Mouse (Mus musculus): ENCODE measurements around the gene Oaz2. TPM values are rescaled to one million over a fixed set of nuclear protein-coding genes. Genes with fewer than 3 reads are reported as not detected.
A peak's percentile ranks its signal among the peaks of the same experiment; 100 is the strongest.

Oaz2 gene
- polyA plus RNA-seq, 1 experiment from 2014 or later, result 261 TPM

GRCm38 (mm10) chr9:65630631-65631353, 37.0 kb upstream of the Oaz2 start:
- Histone ChIP-seq H3K4me1 (ENCODE audit: control insufficient read depth, insufficient read depth, low read length) (peaks cover 16% of the 10 kb centered on the region; the same call in 1 of the 2 replicates), H3K4me3 (ENCODE audit: low read depth, low read length) (peak overlapping the region; percentile 70), H3K27me3 (ENCODE audit: control insufficient read depth, insufficient read depth, low read length) (peaks cover 7% of the 10 kb centered on the region; the same call in 1 of the 2 replicates), H3K36me3 (ENCODE audit: control insufficient read depth, insufficient read depth, low read length) (no peaks in the 10 kb centered on the region), H3K9me3 (ENCODE audit: control insufficient read depth, low read length) (no peaks in the 10 kb centered on the region), H3K27ac (replicated peaks; ENCODE audit: low read depth, low read length) (0 out of 2 replicates have a peak overlapping the region, but pooled peaks have one; percentile 22), H3K9ac (ENCODE audit: low read length) (peak overlapping the region; percentile 83), H3K4me2 (ENCODE audit: low read depth, severe bottlenecking) (peak overlapping the region; percentile 96)
- peak; percentile 70 for DNase-seq (ENCODE audit: low spot score)
- WGBS, result under 1% methylated on average over 58 of the region's 78 CpGs
- ATAC-seq (ENCODE audit: insufficient number of reproducible peaks, low FRiP score, low TSS enrichment, low read depth), result peak; percentile 70

DNA sequence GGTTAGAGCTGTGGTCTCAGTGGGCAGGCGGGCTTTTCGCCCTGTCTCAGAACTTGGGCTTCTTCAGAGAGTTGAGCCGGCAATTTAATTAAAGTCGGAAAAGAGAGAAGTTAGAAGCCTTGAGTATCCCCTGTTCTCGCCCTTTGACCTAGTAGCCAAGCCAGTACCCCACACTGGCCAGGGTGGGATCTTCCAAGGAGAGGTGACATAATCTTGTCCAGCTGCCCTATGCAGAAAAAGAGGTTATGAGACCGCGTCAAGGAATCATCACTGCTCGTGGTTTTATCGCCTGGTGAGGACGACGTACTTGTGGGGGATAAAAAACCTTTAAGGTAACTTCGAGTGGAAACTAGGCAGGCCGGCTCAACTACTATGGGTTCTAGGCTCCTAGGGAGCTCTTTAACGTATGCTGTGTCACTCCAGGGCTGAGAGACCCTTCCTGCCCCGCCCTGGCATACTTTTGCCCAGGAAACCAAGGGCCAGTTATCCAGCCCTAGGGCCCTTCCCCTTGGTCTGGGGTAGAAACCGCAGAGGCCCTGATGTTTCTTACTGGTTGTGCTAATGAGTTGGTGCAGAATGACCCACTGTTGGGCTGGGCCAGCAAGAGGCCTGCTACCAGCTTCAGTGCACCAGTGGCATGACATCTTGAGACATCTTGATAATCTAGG, 36.3 kb upstream of the Oaz2 start:
- DNase-seq (ENCODE audit: low spot score) (peak; percentile 24), ATAC-seq (ENCODE audit: insufficient number of reproducible peaks, low FRiP score, low TSS enrichment, low read depth) (no peak)
- Histone ChIP-seq H3K27me3 (ENCODE audit: control insufficient read depth, insufficient read depth, low read length) (peaks cover 7% of the 10 kb centered on the region; the same call in 1 of the 2 replicates), H3K4me3 (ENCODE audit: low read depth, low read length) (peak overlapping the region; percentile 70), H3K4me2 (ENCODE audit: low read depth, severe bottlenecking) (peak overlapping the region; percentile 96), H3K9me3 (ENCODE audit: control insufficient read depth, low read length) (no peaks in the 10 kb centered on the region), H3K4me1 (ENCODE audit: control insufficient read depth, insufficient read depth, low read length) (peaks cover 16% of the 10 kb centered on the region; the same call in 1 of the 2 replicates), H3K36me3 (ENCODE audit: control insufficient read depth, insufficient read depth, low read length) (no peaks in the 10 kb centered on the region), H3K9ac (ENCODE audit: low read length) (peak overlapping the region; percentile 83), H3K27ac (replicated peaks; ENCODE audit: low read depth, low read length) (no peak overlapping the region)
- 10% methylated on average over 16 of the region's 16 CpGs for WGBS

- Histone ChIP-seq H3K9ac (ENCODE audit: low read length) (no peak overlapping the region), H3K36me3 (ENCODE audit: control insufficient read depth, insufficient read depth, low read length) (no peaks in the 10 kb centered on the region), H3K4me3 (ENCODE audit: low read depth, low read length) (no peak overlapping the region), H3K4me1 (ENCODE audit: control insufficient read depth, insufficient read depth, low read length) (peaks cover 23% of the 10 kb centered on the region), H3K27ac (replicated peaks; ENCODE audit: low read depth, low read length) (no peak overlapping the region), H3K27me3 (ENCODE audit: control insufficient read depth, insufficient read depth, low read length) (no peaks in the 10 kb centered on the region), H3K4me2 (ENCODE audit: low read depth, severe bottlenecking) (no peak overlapping the region), H3K9me3 (ENCODE audit: control insufficient read depth, low read length) (no peaks in the 10 kb centered on the region)
- ATAC-seq (ENCODE audit: insufficient number of reproducible peaks, low FRiP score, low TSS enrichment, low read depth) (no peak), DNase-seq (ENCODE audit: low spot score) (no peak)
- 82% methylated on average over 1 of the region's 1 CpGs for WGBS
These were observed 32.0 kb upstream of the Oaz2 start for GRCm38 (mm10) chr9:65635766-65636165.

DNA sequence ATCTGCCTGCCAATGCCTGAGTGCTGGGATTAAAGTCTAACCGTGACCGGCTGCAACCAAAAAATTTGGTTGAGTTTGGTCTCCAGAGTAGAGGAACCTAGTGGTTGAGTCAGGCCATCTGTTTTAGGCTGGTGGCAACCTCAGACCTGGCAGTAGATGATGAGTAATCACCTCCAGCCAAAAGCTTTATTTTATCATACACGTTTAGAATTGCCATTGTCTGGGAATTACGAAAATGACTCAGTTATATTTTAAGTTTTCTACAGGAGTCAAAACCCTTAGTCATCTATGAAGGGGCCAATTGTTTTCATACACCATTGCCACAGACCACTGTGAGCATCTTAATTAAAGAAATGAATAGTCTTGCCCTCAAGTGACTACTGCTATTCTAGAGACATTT, 30.9 kb upstream of the Oaz2 start:
- Histone ChIP-seq H3K36me3 (ENCODE audit: control insufficient read depth, insufficient read depth, low read length) (no peaks in the 10 kb centered on the region), H3K9me3 (ENCODE audit: control insufficient read depth, low read length) (no peaks in the 10 kb centered on the region), H3K9ac (ENCODE audit: low read length) (no peak overlapping the region), H3K4me2 (ENCODE audit: low read depth, severe bottlenecking) (no peak overlapping the region), H3K4me3 (ENCODE audit: low read depth, low read length) (no peak overlapping the region), H3K27ac (replicated peaks; ENCODE audit: low read depth, low read length) (no peak overlapping the region), H3K4me1 (ENCODE audit: control insufficient read depth, insufficient read depth, low read length) (peaks cover 23% of the 10 kb centered on the region), H3K27me3 (ENCODE audit: control insufficient read depth, insufficient read depth, low read length) (no peaks in the 10 kb centered on the region)
- no peak for DNase-seq (ENCODE audit: low spot score)
- no peak for ATAC-seq (ENCODE audit: insufficient number of reproducible peaks, low FRiP score, low TSS enrichment, low read depth)
- WGBS, result 92% methylated on average over 4 of the region's 4 CpGs

DNA sequence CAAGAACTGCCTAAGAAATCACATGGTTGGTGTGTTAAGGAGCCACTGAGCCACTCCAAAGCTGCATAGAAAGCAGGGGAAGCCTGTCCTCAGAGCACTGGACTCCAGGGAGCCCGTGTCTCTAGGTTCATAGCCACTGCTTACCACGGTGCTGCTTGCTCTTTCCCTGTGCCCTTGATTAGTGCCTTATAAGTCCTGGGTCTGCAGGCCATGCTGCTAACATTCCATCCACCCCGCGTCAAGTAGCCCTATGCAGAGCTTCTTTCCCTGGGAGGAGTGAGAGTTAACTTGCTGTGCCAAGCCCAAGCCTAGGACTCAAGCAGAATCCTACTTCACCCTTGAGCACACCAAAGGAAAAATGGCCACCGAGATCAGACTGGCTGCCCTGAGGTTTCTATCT, 28.7 kb upstream of the Oaz2 start:
- WGBS, result 49% methylated on average over 5 of the region's 5 CpGs

GRCm38 (mm10) chr9:65640838-65641410, 26.9 kb upstream of the Oaz2 start:
- ATAC-seq (ENCODE audit: insufficient number of reproducible peaks, low FRiP score, low TSS enrichment, low read depth), result 0 out of 2 replicates have a peak, but pooled peaks have one; percentile 57

More for the DNA sequence above, 28.7 kb upstream of the Oaz2 start:
- H3K9me3 ChIP-seq (ENCODE audit: control insufficient read depth, low read length), result no peaks in the 10 kb centered on the region
- no peak overlapping the region for H3K9ac ChIP-seq (ENCODE audit: low read length)
- no peak overlapping the region for H3K27ac ChIP-seq (replicated peaks; ENCODE audit: low read depth, low read length)
- H3K36me3 ChIP-seq (ENCODE audit: control insufficient read depth, insufficient read depth, low read length), result no peaks in the 10 kb centered on the region
- DNase-seq (ENCODE audit: low spot score), result no peak
- ATAC-seq (ENCODE audit: insufficient number of reproducible peaks, low FRiP score, low TSS enrichment, low read depth), result no peak
- H3K4me1 ChIP-seq (ENCODE audit: control insufficient read depth, insufficient read depth, low read length), result peaks cover 19% of the 10 kb centered on the region
- H3K4me3 ChIP-seq (ENCODE audit: low read depth, low read length), result no peak overlapping the region
- H3K4me2 ChIP-seq (ENCODE audit: low read depth, severe bottlenecking), result no peak overlapping the region
- no peaks in the 10 kb centered on the region for H3K27me3 ChIP-seq (ENCODE audit: control insufficient read depth, insufficient read depth, low read length)

DNA sequence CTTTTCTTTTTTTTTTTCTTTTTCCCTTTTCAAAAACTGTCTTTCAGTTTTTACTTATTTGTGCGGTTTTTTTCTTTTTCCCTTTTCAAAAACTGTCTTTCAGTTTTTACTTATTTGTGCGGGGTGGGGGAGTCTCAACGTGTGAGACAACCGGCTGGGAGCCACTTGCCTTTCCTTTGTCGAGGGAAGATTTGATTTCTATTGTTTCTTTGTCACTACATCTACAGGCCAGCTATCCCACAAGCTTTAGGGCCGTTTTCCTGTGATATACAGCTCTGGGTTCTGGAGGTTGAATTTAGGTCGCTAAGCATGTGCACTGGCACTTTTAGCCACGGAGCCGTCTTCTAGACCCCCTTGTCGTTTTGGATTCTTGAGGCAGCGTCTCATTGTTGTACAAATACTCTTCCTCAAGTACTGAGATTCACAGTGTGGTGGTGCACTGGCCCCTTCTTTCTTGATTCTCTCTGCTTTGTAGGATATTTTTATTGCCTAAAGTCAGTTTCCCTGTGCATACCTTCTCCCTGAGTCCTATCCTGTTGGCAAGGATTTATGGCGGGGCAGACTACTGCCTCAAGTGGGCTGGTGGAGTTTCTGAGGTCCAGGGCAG, 26.3 kb upstream of the Oaz2 start:
- Histone ChIP-seq H3K4me1 (ENCODE audit: control insufficient read depth, insufficient read depth, low read length) (peaks cover 19% of the 10 kb centered on the region), H3K9me3 (ENCODE audit: control insufficient read depth, low read length) (no peaks in the 10 kb centered on the region), H3K4me2 (ENCODE audit: low read depth, severe bottlenecking) (no peak overlapping the region), H3K27me3 (ENCODE audit: control insufficient read depth, insufficient read depth, low read length) (no peaks in the 10 kb centered on the region), H3K36me3 (ENCODE audit: control insufficient read depth, insufficient read depth, low read length) (no peaks in the 10 kb centered on the region; the same call in 1 of the 2 replicates), H3K9ac (ENCODE audit: low read length) (no peak overlapping the region), H3K27ac (replicated peaks; ENCODE audit: low read depth, low read length) (no peak overlapping the region), H3K4me3 (ENCODE audit: low read depth, low read length) (no peak overlapping the region)
- ATAC-seq (ENCODE audit: insufficient number of reproducible peaks, low FRiP score, low TSS enrichment, low read depth) (no peak), DNase-seq (ENCODE audit: low spot score) (no peak)
- 21% methylated on average over 12 of the region's 12 CpGs for WGBS

More at GRCm38 (mm10) chr9:65640838-65641410, 26.9 kb upstream of the Oaz2 start:
- H3K27ac ChIP-seq (replicated peaks; ENCODE audit: low read depth, low read length), result 0 out of 2 replicates have a peak overlapping the region, but pooled peaks have one; percentile 55
- H3K4me1 ChIP-seq (ENCODE audit: control insufficient read depth, insufficient read depth, low read length), result peaks cover 19% of the 10 kb centered on the region
- 4% methylated on average over 5 of the region's 5 CpGs for WGBS
- H3K9me3 ChIP-seq (ENCODE audit: control insufficient read depth, low read length), result no peaks in the 10 kb centered on the region
- peak overlapping the region; percentile 18; the same call in 1 of the 2 replicates for H3K9ac ChIP-seq (ENCODE audit: low read length)
- peak; percentile 67 for DNase-seq (ENCODE audit: low spot score)
- H3K36me3 ChIP-seq (ENCODE audit: control insufficient read depth, insufficient read depth, low read length), result no peaks in the 10 kb centered on the region; the same call in 1 of the 2 replicates
- peak overlapping the region; percentile 4; the same call in 1 of the 2 replicates for H3K4me2 ChIP-seq (ENCODE audit: low read depth, severe bottlenecking)
- no peak overlapping the region for H3K4me3 ChIP-seq (ENCODE audit: low read depth, low read length)
- H3K27me3 ChIP-seq (ENCODE audit: control insufficient read depth, insufficient read depth, low read length), result no peaks in the 10 kb centered on the region

- Histone ChIP-seq H3K27me3 (ENCODE audit: control insufficient read depth, insufficient read depth, low read length) (no peaks in the 10 kb centered on the region), H3K4me3 (ENCODE audit: low read depth, low read length) (no peak overlapping the region), H3K4me2 (ENCODE audit: low read depth, severe bottlenecking) (no peak overlapping the region), H3K27ac (replicated peaks; ENCODE audit: low read depth, low read length) (no peak overlapping the region), H3K4me1 (ENCODE audit: control insufficient read depth, insufficient read depth, low read length) (peaks cover 19% of the 10 kb centered on the region), H3K36me3 (ENCODE audit: control insufficient read depth, insufficient read depth, low read length) (no peaks in the 10 kb centered on the region; the same call in 1 of the 2 replicates), H3K9ac (ENCODE audit: low read length) (no peak overlapping the region), H3K9me3 (ENCODE audit: control insufficient read depth, low read length) (no peaks in the 10 kb centered on the region)
- ATAC-seq (ENCODE audit: insufficient number of reproducible peaks, low FRiP score, low TSS enrichment, low read depth) (no peak), DNase-seq (ENCODE audit: low spot score) (no peak)
These were observed 25.3 kb upstream of the Oaz2 start for GRCm38 (mm10) chr9:65642546-65642945.
